Mouse (Mus musculus) adrenal gland, adult 18-20 months (tissue): Measurements from ENCODE around the gene Ralgapb. TPM values are rescaled to one million over a fixed set of nuclear protein-coding genes. Genes with fewer than 3 reads are reported as not detected.
A peak's percentile ranks its signal among the peaks of the same experiment; 100 is the strongest.

Experiments used
- DNase-seq, 2 experiments: peaks; one replicate each; pipeline ENCODE4 v3.0.0; 2021 to 2022; ENCODE audit warnings: low spot score in 2 of 2
- long read RNA-seq, 2 experiments: library from polyadenylated mRNA; stranded (forward); transcript quantifications; one replicate each; pipeline ENCODE4 v2.0.0; 2021
- total RNA-seq, 2 experiments: library from RNA; stranded (reverse); gene quantifications; 1 replicate in 1 of 2; 2 replicates in 1 of 2; pipeline ENCODE4 v1.2.3; 2021

Ralgapb gene
- total RNA-seq, result 10 to 100 TPM; 55.3 to 71.6 TPM
- long read RNA-seq, experiment 1, full-length matches to known transcripts, result 2 of 5 reads
- long read RNA-seq, experiment 1, partial matches to known transcripts, result 0 of 5 reads
- long read RNA-seq, experiment 1, other reads (novel, unspliced or antisense), result 3 of 5 reads
- long read RNA-seq, experiment 2, full-length matches to known transcripts, result 1 of 16 reads
- long read RNA-seq, experiment 2, partial matches to known transcripts, result 6 of 16 reads
- long read RNA-seq, experiment 2, other reads (novel, unspliced or antisense), result 9 of 16 reads

GRCm38 (mm10) chr2:158409595-158410021, at the start of gene Ralgapb:
Ralgapb (plus strand) TSS chr2:158409848.
- peak; percentile 99 for DNase-seq

- peak; percentile 78 to 81 for DNase-seq
These were observed 48.6 kb upstream of the Ralgapb start for GRCm38 (mm10) chr2:158360873-158361677.

- no peak for DNase-seq
These were observed 47.8 kb upstream of the Ralgapb start for GRCm38 (mm10) chr2:158361678-158362320.

GRCm38 (mm10) chr2:158364175-158364574, 45.5 kb upstream of the Ralgapb start:
- no peak for DNase-seq

GRCm38 (mm10) chr2:158365099-158365850, 44.4 kb upstream of the Ralgapb start:
- no peak for DNase-seq

GRCm38 (mm10) chr2:158367654-158368053, 42.0 kb upstream of the Ralgapb start:
- no peak for DNase-seq

- no peak for DNase-seq
These were observed 41.3 kb upstream of the Ralgapb start for GRCm38 (mm10) chr2:158368313-158368712.

GRCm38 (mm10) chr2:158369474-158370172, 40.0 kb upstream of the Ralgapb start:
- no peak for DNase-seq

GRCm38 (mm10) chr2:158370173-158370550, 39.5 kb upstream of the Ralgapb start:
- no peak for DNase-seq

GRCm38 (mm10) chr2:158373061-158373460, 36.6 kb upstream of the Ralgapb start:
- DNase-seq, result no peak

- DNase-seq, result no peak
These were observed 36.1 kb upstream of the Ralgapb start for GRCm38 (mm10) chr2:158373516-158373915.

- peak in 1 of 2 experiments; percentile 40 for DNase-seq
These were observed 34.1 kb upstream of the Ralgapb start, which contains the start of gene Snhg11 for GRCm38 (mm10) chr2:158375443-158376122. Snhg11 (plus strand) TSS chr2:158375638.

- no peak for DNase-seq
These were observed 33.4 kb upstream of the Ralgapb start for GRCm38 (mm10) chr2:158376123-158376687.

GRCm38 (mm10) chr2:158376798-158377197, 32.9 kb upstream of the Ralgapb start:
- DNase-seq, result no peak

- no peak for DNase-seq
These were observed 31.8 kb upstream of the Ralgapb start for GRCm38 (mm10) chr2:158377811-158378210.

- no peak for DNase-seq
These were observed 30.1 kb upstream of the Ralgapb start for GRCm38 (mm10) chr2:158379354-158380078.

GRCm38 (mm10) chr2:158386072-158386471, 23.6 kb upstream of the Ralgapb start:
- no peak for DNase-seq

- no peak for DNase-seq
These were observed 20.2 kb upstream of the Ralgapb start for GRCm38 (mm10) chr2:158389421-158389820.

- no peak for DNase-seq
These were observed 13.3 kb upstream of the Ralgapb start for GRCm38 (mm10) chr2:158396369-158396768.
